Mouse (Mus musculus) macrophage (primary cell): ENCODE data around the gene Fam234b. TPM values are rescaled to one million over a fixed set of nuclear protein-coding genes. Genes with fewer than 3 reads are reported as not detected.

Experiments
- H3K27ac ChIP-seq: fragments of 350-480 bp; formaldehyde crosslinking; 2 replicates; pipeline ENCODE4 v1.9.0; 2021
- H3K36me3 ChIP-seq: fragments of 350-480 bp; formaldehyde crosslinking; 2 replicates; pipeline ENCODE4 v1.9.0; 2021; ENCODE audit errors: inconsistent target
- H3K4me3 ChIP-seq: fragments of 350-480 bp; formaldehyde crosslinking; 2 replicates; pipeline ENCODE4 v1.9.0; 2021; ENCODE audit errors: inconsistent target
- H3K79me2 ChIP-seq: fragments of 350-480 bp; formaldehyde crosslinking; 2 replicates; pipeline ENCODE4 v1.9.0; 2021; ENCODE audit errors: inconsistent target
- WGBS: methylation state at CpG from one replicate; pipeline ENCODE4 v1.1.7; 2026; ENCODE audit warnings: inconsistent platforms; ENCODE audit not compliant: missing documents; 5-methylcytosine and 5-hydroxymethylcytosine counted together
- polyA plus RNA-seq: library from polyadenylated mRNA; stranded (reverse); fragments of 250-400 nt; gene quantifications from 3 replicates; pipeline ENCODE4 v1.2.4, GENCODE M21; 2018; ENCODE audit warnings: inconsistent platforms

Fam234b gene
- polyA plus RNA-seq, 1 experiment from 2014 or later, result 4.6 TPM

DNA sequence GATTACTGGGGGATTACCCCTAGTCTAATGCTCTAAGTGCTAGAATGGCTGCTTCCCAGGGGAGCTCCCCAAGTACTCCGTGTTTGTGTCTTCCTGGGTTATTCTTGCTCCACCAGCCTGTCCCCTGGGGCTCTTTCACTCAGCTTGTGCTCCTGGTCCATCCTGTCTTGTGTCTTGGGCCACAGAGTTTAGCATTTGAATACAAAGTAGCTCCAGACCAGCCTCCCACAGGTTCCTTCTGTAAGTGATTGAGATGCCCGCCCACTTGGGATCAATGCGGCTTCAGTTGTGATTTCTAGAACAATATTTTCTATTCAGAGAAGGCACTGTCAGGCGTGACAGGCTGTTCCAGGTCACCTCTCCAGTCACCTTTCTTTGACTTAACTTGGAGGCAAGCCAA is 4.0 kb upstream of the Fam234b start:
- no peaks in the 10 kb centered on the region for H3K36me3 ChIP-seq
- H3K79me2 ChIP-seq, result no peaks in the 10 kb centered on the region
- H3K27ac ChIP-seq, result no peak overlapping the region
- 98% methylated on average over 4 of the region's 4 CpGs for WGBS
- no peak overlapping the region for H3K4me3 ChIP-seq

DNA sequence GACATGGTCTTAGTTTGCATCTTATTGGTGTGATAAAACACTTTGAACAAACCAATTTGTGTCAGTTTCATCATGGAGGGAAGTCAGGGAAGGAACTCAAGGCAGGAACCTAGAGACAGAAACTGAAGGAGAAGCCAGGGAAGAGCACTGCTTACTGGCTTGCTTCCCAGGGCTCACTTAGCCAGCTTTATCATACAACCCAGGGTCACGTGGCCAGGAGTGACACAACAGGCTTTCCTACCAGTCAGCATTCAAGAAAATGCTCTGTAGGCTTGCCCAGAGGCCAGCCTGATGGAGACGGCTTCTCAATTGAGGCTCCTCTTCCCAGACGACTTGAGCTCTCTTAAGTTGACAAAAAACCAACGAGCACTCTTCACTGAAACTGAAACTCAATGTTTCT is 2.9 kb upstream of the Fam234b start:
- H3K4me3 ChIP-seq, result no peak overlapping the region
- H3K79me2 ChIP-seq, result no peaks in the 10 kb centered on the region
- H3K27ac ChIP-seq, result no peak overlapping the region

DNA sequence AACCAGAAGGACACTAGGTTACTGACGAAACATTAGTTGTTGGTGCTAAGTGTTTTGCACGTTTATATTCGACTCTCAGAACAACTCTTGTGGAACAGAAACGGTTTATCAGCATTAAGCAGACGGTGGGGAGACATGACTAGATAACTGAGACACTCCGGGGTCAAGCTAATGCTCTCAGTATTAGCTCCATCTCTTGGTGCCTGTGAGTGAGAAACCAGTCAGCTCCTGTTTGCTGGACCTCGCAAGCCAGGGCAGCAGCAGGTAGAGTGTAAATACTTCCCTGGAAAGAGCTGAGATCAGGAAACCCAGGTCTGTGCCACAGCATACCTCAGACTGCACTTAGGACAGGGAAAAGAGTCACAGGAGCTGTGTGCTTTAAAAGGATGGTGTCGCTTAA is 1.1 kb upstream of the Fam234b start:
- WGBS, result 86% methylated on average over 8 of the region's 8 CpGs
- H3K4me3 ChIP-seq, result no peak overlapping the region

More for the DNA sequence above, 2.9 kb upstream of the Fam234b start:
- 83% methylated on average over 4 of the region's 4 CpGs for WGBS
- H3K36me3 ChIP-seq, result no peaks in the 10 kb centered on the region

DNA sequence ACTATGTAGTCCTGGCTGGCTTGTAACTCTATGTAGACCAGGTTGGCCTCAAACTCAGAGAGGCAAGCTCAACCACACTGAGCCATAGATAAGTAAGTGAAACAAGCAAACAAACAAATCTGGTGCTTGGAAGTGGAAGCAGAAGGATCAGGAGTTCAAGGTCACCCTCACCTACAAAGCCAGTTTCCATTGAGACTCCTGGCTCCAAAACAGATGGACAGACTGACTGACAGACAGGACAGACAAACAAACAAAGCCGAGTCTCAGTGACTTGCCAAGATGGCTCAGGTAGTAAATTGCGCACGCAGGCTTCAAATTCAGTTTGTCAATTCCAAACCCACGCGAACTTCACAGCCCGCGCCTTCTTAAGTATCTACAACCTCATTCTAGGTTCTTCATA is 331 bp upstream of the Fam234b start:
- peak overlapping the region; percentile 51; the same call in 1 of the 2 replicates for H3K4me3 ChIP-seq
- 38% methylated on average over 3 of the region's 7 CpGs for WGBS
- H3K79me2 ChIP-seq, result no peaks in the 10 kb centered on the region
- no peaks in the 10 kb centered on the region for H3K36me3 ChIP-seq
- H3K27ac ChIP-seq, result no peak overlapping the region

More for the DNA sequence above, 1.1 kb upstream of the Fam234b start:
- Histone ChIP-seq H3K27ac (no peak overlapping the region), H3K79me2 (no peaks in the 10 kb centered on the region), H3K36me3 (no peaks in the 10 kb centered on the region)

DNA sequence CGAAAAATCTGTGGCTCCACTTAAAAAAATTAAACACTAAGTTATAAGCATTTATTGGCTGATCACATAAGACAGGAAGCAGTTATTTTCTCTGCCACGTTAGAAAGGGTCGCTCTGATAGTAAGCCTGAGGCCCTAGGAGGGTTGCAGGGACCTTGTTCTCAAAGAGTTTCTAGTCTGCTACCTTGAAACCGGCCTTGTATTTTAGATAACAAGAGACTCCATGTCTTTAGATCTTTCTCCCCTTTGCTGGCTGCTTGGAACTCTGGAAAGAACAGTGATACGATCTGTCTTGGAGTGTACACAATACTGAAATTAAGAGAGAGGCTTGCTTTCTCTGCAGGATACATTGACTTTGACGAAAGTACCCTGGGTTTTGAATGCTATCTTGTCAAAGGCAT is 949 bp downstream of the Fam234b start:
- Histone ChIP-seq H3K27ac (no peak overlapping the region), H3K79me2 (no peaks in the 10 kb centered on the region), H3K4me3 (peak overlapping the region; percentile 51), H3K36me3 (no peaks in the 10 kb centered on the region)
- 46% methylated on average over 6 of the region's 6 CpGs for WGBS

DNA sequence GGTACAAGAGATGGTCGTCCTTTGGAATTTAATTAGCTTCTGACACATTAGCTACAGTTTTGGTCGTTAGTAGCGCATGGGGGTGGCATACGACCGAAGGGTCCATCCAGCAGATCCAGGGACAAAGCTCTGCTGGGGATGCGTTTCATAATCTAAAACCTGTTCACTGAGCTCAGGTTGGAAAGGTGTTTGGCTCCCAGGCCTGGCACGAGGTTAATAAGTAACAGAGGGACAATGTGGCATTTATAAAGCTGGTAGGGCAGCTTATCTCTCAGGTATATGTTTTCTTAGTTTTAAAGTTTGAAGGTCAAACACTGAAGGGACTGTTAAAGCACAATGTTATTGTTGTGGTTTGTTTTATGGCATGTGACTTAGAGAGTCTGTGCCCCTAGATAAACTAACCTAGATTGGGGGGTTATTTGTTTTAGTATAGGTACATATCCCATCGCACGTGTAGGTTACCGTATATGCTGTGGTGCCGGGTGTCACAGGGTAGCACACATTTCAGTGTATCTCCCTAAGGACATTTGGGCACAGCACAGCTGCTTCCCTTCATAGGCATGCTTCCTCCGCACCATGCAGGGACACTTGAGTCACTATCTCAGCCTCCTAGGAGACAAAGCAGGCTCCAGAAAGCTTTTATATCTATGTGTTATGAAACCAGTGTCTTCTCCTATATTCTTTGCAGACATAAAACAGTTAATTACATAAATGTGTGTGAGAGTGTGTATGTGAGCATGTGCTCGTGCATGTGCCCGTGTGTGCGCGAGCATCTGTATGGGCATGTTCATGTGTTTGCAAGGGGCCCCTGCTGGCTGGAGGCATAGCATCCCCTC is 2.6 kb downstream of the Fam234b start:
- 94% methylated on average over 16 of the region's 16 CpGs for WGBS
- Histone ChIP-seq H3K79me2 (no peaks in the 10 kb centered on the region), H3K36me3 (no peaks in the 10 kb centered on the region), H3K27ac (no peak overlapping the region), H3K4me3 (no peak overlapping the region)

DNA sequence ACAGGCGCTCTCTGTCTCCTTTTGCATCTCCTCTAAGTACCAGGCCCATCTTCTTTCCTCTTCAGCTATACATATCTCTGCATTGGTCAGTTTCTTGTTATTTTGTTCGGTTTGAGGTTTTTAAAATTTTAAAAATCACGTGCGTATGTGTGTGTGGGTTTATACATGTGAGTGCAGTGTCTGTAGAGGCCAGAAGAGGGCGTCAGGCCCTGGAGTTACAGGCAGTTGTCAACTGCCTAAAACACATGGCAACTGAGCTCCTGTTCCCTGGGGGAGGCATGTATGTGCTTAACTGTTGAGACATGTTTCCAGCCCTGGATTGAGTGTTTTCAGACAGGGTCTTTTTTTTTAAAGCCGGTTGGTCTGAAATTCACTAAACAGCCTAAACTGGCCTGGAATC is 4.9 kb downstream of the Fam234b start:
- no peaks in the 10 kb centered on the region for H3K79me2 ChIP-seq
- H3K27ac ChIP-seq, result no peak overlapping the region

DNA sequence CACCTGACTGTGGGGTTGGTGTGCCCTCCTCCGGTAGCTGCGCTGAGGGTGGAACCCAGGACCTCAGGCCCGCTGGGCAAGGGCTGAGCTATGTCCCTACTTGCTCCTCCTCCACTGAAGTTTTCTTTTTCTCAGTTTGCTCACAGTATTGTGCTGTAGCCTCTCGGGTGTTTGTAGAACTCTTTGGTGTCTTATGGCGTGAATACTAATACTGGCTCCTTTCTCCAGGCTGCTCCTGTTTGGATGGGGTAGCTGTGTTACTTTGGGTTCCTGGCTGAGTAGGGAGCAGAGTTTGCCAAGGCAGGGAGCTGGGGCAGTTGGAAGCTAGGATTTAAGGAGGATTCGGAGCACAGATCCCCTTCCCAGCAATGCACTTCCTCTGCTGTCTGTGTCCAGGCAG is 6.0 kb downstream of the Fam234b start:
- WGBS, result 98% methylated on average over 6 of the region's 6 CpGs
- no peaks in the 10 kb centered on the region for H3K36me3 ChIP-seq
- no peak overlapping the region for H3K27ac ChIP-seq
- H3K4me3 ChIP-seq, result no peak overlapping the region
- no peaks in the 10 kb centered on the region for H3K79me2 ChIP-seq

More for the DNA sequence above, 4.9 kb downstream of the Fam234b start:
- H3K4me3 ChIP-seq, result no peak overlapping the region
- no peaks in the 10 kb centered on the region for H3K36me3 ChIP-seq
- 94% methylated on average over 6 of the region's 6 CpGs for WGBS

DNA sequence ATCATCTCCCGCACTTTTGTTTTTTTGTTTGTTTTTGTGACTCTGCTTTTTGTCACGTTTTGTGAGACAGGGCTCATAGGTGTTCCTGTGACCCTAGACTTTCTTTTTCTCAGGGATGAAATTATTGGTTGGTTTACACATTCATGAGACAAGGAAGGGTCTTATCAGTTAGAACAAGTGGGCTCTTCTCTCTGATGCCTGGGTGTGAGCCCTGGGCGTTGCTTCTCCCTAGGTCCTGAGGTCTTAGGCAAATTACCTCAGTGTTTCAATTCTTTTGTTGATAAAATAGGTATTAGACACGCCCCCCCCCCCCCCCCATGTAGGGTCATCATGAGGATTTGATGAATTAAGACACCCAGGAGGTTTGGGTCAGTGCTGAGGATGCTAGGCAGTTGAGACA is 7.1 kb downstream of the Fam234b start:
- Histone ChIP-seq H3K4me3 (no peak overlapping the region), H3K36me3 (no peaks in the 10 kb centered on the region), H3K27ac (no peak overlapping the region), H3K79me2 (no peaks in the 10 kb centered on the region)
- WGBS, result 87% methylated on average over 4 of the region's 4 CpGs

DNA sequence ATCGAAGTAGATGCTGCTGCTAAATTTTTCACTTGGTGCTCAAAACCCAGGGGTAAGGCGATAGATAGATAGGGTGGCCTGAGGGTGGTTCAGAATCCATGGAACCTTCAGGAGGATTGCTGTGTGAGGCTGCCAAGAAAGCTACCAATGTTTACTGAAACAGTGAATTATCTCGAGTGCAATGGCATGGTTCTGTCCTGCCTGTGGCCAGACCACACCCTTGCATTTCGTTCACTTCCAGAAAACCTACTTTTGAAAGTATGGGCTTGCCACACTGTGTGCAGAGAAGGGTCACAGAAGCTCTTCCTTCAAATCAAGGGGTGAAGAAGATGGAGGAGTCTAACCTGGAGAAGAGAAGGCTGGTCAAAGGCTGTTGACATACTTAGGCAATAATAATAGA is 8.0 kb downstream of the Fam234b start:
- WGBS, result 83% methylated on average over 4 of the region's 4 CpGs
- H3K79me2 ChIP-seq, result no peaks in the 10 kb centered on the region
- H3K4me3 ChIP-seq, result no peak overlapping the region
- H3K36me3 ChIP-seq, result no peaks in the 10 kb centered on the region
- no peak overlapping the region for H3K27ac ChIP-seq

DNA sequence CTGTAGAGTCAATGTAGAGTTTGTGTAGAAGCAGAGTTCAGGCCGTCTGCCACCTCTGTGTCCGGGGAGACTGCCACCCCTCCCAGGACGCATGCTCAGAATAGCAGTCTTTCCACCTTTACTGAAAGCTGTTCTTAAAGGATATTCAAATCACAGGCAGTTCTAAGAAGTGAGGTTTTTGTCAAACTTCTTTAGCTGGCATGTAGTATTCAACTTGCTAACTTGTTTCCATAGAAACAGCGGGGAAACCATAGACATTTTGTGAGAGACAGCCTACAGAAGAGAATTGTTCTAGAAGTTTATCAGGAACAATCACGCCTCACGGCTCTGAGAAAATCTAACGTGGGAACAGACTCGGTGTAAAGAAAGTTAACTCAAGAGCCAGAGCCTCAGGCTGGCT is 9.1 kb downstream of the Fam234b start:
- Histone ChIP-seq H3K27ac (no peak overlapping the region), H3K4me3 (no peak overlapping the region), H3K36me3 (no peaks in the 10 kb centered on the region), H3K79me2 (no peaks in the 10 kb centered on the region)
- whole genome bisulfite sequencing, result 86% methylated on average over 8 of the region's 8 CpGs

DNA sequence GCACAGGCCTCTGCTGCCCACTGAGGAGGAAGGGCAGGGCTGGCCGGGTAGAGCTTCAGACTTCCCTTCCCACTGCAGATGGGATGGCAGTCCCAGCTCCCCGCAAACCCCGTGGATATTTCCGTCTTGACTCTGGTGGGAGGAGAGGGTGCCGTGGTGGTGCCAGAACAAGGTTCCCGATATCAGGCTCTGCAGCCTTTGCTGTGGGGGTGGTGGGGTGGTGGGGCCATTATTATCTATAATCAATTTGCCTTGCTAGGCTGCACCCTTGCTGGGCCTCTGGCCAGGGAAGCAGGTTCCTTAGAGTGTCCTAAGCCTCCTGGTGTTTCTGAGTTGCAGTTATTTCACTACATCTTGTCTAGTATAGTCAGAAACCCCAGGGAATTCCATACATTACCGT is 13.4 kb downstream of the Fam234b start:
- Histone ChIP-seq H3K27ac (no peak overlapping the region), H3K4me3 (no peak overlapping the region), H3K79me2 (no peaks in the 10 kb centered on the region), H3K36me3 (no peaks in the 10 kb centered on the region)
- 96% methylated on average over 7 of the region's 7 CpGs for WGBS

DNA sequence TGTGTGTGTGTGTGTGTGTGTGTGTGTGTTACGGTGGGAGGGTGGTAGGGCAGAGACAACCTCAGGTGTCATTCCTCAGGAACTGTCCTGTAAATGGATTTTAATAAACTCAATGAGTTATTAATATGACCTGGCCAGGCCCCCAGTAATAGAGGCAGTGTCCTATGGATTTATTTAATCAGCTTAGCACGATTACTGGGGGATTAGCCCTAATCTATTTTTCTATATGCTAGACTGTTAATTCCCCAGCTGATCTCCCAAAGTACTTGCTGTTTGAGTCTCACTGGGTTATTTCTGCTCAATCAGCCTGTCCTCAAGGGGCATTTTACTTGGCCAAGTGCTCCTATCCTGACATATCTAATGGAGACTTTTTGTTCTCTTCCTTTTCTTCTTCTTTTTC is 14.9 kb downstream of the Fam234b start:
- WGBS, result 100% methylated on average over 2 of the region's 2 CpGs
- H3K4me3 ChIP-seq, result no peak overlapping the region
- H3K79me2 ChIP-seq, result no peaks in the 10 kb centered on the region
- H3K27ac ChIP-seq, result no peak overlapping the region
- no peaks in the 10 kb centered on the region for H3K36me3 ChIP-seq

DNA sequence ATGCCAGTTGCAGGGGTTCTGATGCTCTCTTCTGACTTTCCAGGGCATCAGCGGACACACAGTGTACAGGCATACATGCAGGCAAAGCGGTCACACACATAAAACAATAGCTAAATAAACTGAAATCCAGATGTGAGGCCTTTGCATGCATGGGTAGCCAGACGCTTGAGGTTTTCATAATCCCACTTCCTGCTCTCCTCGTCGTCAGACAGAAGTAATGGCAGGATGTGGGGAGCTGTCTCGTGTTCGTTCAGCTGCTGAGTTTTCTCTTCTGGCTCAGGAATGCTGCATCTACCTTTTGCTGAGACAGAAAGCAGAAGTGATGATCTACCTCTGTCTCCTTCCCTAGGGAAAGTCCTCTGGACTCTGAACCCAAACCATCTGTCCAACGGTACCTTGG is 20.6 kb downstream of the Fam234b start:
- no peaks in the 10 kb centered on the region for H3K79me2 ChIP-seq
- WGBS, result 15% methylated on average over 8 of the region's 8 CpGs
- H3K4me3 ChIP-seq, result no peak overlapping the region
- H3K36me3 ChIP-seq, result no peaks in the 10 kb centered on the region
- H3K27ac ChIP-seq, result no peak overlapping the region

DNA sequence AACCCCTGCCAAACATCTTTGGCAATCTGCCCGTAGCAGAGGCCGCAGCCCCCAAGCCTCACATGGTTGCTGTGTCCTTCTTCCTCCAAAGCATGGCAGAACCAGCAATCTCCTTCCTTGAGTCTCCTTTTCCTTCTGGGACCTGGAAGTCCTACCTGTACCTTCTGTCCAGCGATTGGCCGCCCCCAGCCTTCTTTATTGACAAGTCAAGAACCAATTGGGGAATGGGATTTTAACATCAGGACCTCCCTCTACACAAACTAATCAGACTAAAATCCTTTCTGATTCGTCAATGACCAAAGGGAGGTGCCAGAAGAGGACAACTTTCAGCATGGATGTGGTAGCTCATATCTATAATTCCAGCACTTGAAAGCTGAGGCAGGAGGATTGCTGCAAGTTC is 22.1 kb downstream of the Fam234b start:
- Histone ChIP-seq H3K4me3 (no peak overlapping the region), H3K79me2 (no peaks in the 10 kb centered on the region), H3K36me3 (no peaks in the 10 kb centered on the region), H3K27ac (no peak overlapping the region)
- 80% methylated on average over 5 of the region's 5 CpGs for WGBS
